Mouse (Mus musculus): ENCODE results near the gene 1110059E24Rik. TPM values are rescaled to one million over a fixed set of nuclear protein-coding genes. Genes with fewer than 3 reads are reported as not detected.

Gene 1110059E24Rik
- polyA plus RNA-seq, 1 experiment from 2014 or later, result 62.9 TPM

- Histone ChIP-seq H3K9me3 (no peaks in the 10 kb centered on the region), H3K36me3 (no peaks in the 10 kb centered on the region), H3K27me3 (replicated peaks) (no peaks in the 10 kb centered on the region), H3K9ac (no peak overlapping the region), H3K27ac (no peak overlapping the region), H3K4me3 (replicated peaks) (no peak overlapping the region), H3K4me1 (replicated peaks) (no peaks in the 10 kb centered on the region), H3K4me2 (replicated peaks) (no peak overlapping the region)
- 95% methylated on average over 1 of the region's 1 CpGs for WGBS
- no peak for ATAC-seq
Measured at GRCm38 (mm10) chr19:21586546-21586945, 66.2 kb downstream of the 1110059E24Rik start.

GRCm38 (mm10) chr19:21585868-21586267 is 66.9 kb downstream of the 1110059E24Rik start:
- H3K4me2 ChIP-seq (replicated peaks), result no peak overlapping the region
- H3K4me3 ChIP-seq (replicated peaks), result no peak overlapping the region
- H3K9ac ChIP-seq, result no peak overlapping the region
- H3K4me1 ChIP-seq (replicated peaks), result no peaks in the 10 kb centered on the region
- H3K27me3 ChIP-seq (replicated peaks), result no peaks in the 10 kb centered on the region
- no peak for ATAC-seq
- no peaks in the 10 kb centered on the region for H3K36me3 ChIP-seq
- no peaks in the 10 kb centered on the region for H3K9me3 ChIP-seq
- H3K27ac ChIP-seq, result no peak overlapping the region
- 84% methylated on average over 2 of the region's 2 CpGs for WGBS

- Histone ChIP-seq H3K4me2 (replicated peaks) (no peak overlapping the region), H3K9ac (no peak overlapping the region), H3K36me3 (no peaks in the 10 kb centered on the region), H3K4me1 (replicated peaks) (no peaks in the 10 kb centered on the region), H3K9me3 (no peaks in the 10 kb centered on the region), H3K27ac (no peak overlapping the region), H3K4me3 (replicated peaks) (no peak overlapping the region), H3K27me3 (replicated peaks) (no peaks in the 10 kb centered on the region)
- WGBS, result 78% methylated on average over 5 of the region's 5 CpGs
- ATAC-seq, result no peak
Measured at GRCm38 (mm10) chr19:21583986-21584385, 68.8 kb downstream of the 1110059E24Rik start.

- no peaks in the 10 kb centered on the region for H3K27me3 ChIP-seq (replicated peaks)
- H3K36me3 ChIP-seq, result no peaks in the 10 kb centered on the region
- H3K9me3 ChIP-seq, result no peaks in the 10 kb centered on the region
- H3K4me3 ChIP-seq (replicated peaks), result no peak overlapping the region
- no peaks in the 10 kb centered on the region for H3K4me1 ChIP-seq (replicated peaks)
- H3K4me2 ChIP-seq (replicated peaks), result no peak overlapping the region
- no peak for ATAC-seq
- 86% methylated on average over 4 of the region's 4 CpGs for WGBS
- H3K9ac ChIP-seq, result no peak overlapping the region
- H3K27ac ChIP-seq, result no peak overlapping the region
Measured at GRCm38 (mm10) chr19:21583523-21583984, 69.2 kb downstream of the 1110059E24Rik start.

- no peak overlapping the region for H3K4me2 ChIP-seq (replicated peaks)
- H3K27me3 ChIP-seq (replicated peaks), result no peaks in the 10 kb centered on the region
- H3K9me3 ChIP-seq, result no peaks in the 10 kb centered on the region
- WGBS, result 53% methylated on average over 6 of the region's 6 CpGs
- H3K9ac ChIP-seq, result no peak overlapping the region
- H3K4me3 ChIP-seq (replicated peaks), result no peak overlapping the region
- H3K27ac ChIP-seq, result no peak overlapping the region
- no peaks in the 10 kb centered on the region for H3K4me1 ChIP-seq (replicated peaks)
- no peak for ATAC-seq
- H3K36me3 ChIP-seq, result no peaks in the 10 kb centered on the region
Measured at GRCm38 (mm10) chr19:21581404-21581803, 71.4 kb downstream of the 1110059E24Rik start.

- H3K9me3 ChIP-seq, result no peaks in the 10 kb centered on the region
- no peak overlapping the region for H3K9ac ChIP-seq
- H3K27me3 ChIP-seq (replicated peaks), result no peaks in the 10 kb centered on the region
- no peak overlapping the region for H3K4me3 ChIP-seq (replicated peaks)
- H3K4me2 ChIP-seq (replicated peaks), result no peak overlapping the region
- no peak for ATAC-seq
- H3K27ac ChIP-seq, result no peak overlapping the region
- H3K4me1 ChIP-seq (replicated peaks), result no peaks in the 10 kb centered on the region
- H3K36me3 ChIP-seq, result no peaks in the 10 kb centered on the region
- WGBS, result 82% methylated on average over 3 of the region's 3 CpGs
Measured at GRCm38 (mm10) chr19:21579896-21580295, 72.9 kb downstream of the 1110059E24Rik start.

- Histone ChIP-seq H3K36me3 (no peaks in the 10 kb centered on the region), H3K4me2 (replicated peaks) (no peak overlapping the region), H3K27ac (no peak overlapping the region), H3K4me3 (replicated peaks) (no peak overlapping the region), H3K9ac (no peak overlapping the region), H3K4me1 (replicated peaks) (no peaks in the 10 kb centered on the region), H3K27me3 (replicated peaks) (no peaks in the 10 kb centered on the region), H3K9me3 (no peaks in the 10 kb centered on the region)
- ATAC-seq, result no peak
- WGBS, result 61% methylated on average over 3 of the region's 3 CpGs
Measured at GRCm38 (mm10) chr19:21577443-21577842, 75.3 kb downstream of the 1110059E24Rik start.

GRCm38 (mm10) chr19:21571986-21572385 is 80.8 kb downstream of the 1110059E24Rik start:
- Histone ChIP-seq H3K4me3 (replicated peaks) (no peak overlapping the region), H3K27ac (no peak overlapping the region), H3K9me3 (no peaks in the 10 kb centered on the region), H3K9ac (no peak overlapping the region), H3K4me2 (replicated peaks) (no peak overlapping the region), H3K27me3 (replicated peaks) (no peaks in the 10 kb centered on the region), H3K4me1 (replicated peaks) (no peaks in the 10 kb centered on the region), H3K36me3 (no peaks in the 10 kb centered on the region)
- no peak for ATAC-seq
- 45% methylated on average over 7 of the region's 7 CpGs for WGBS

- Histone ChIP-seq H3K9ac (no peak overlapping the region), H3K27ac (no peak overlapping the region), H3K4me1 (replicated peaks) (no peaks in the 10 kb centered on the region), H3K4me3 (replicated peaks) (no peak overlapping the region), H3K4me2 (replicated peaks) (no peak overlapping the region), H3K27me3 (replicated peaks) (no peaks in the 10 kb centered on the region), H3K9me3 (no peaks in the 10 kb centered on the region), H3K36me3 (no peaks in the 10 kb centered on the region)
- WGBS, result 36% methylated on average over 16 of the region's 16 CpGs
- peak; percentile 69 for ATAC-seq
Measured at GRCm38 (mm10) chr19:21571223-21571980, 81.4 kb downstream of the 1110059E24Rik start.

- Histone ChIP-seq H3K27ac (no peak overlapping the region), H3K4me1 (replicated peaks) (no peaks in the 10 kb centered on the region), H3K36me3 (no peaks in the 10 kb centered on the region), H3K9me3 (no peaks in the 10 kb centered on the region), H3K27me3 (replicated peaks) (no peaks in the 10 kb centered on the region), H3K4me3 (replicated peaks) (no peak overlapping the region), H3K9ac (no peak overlapping the region), H3K4me2 (replicated peaks) (no peak overlapping the region)
- no peak for ATAC-seq
- 53% methylated on average over 8 of the region's 8 CpGs for WGBS
Measured at GRCm38 (mm10) chr19:21570778-21571177, 82.0 kb downstream of the 1110059E24Rik start.

GRCm38 (mm10) chr19:21568528-21569185 is 84.1 kb downstream of the 1110059E24Rik start:
- 76% methylated on average over 3 of the region's 3 CpGs for WGBS
- no peak for ATAC-seq
- H3K9ac ChIP-seq, result no peak overlapping the region
- no peaks in the 10 kb centered on the region for H3K36me3 ChIP-seq
- H3K9me3 ChIP-seq, result no peaks in the 10 kb centered on the region
- no peak overlapping the region for H3K27ac ChIP-seq
- H3K4me3 ChIP-seq (replicated peaks), result no peak overlapping the region
- no peak overlapping the region for H3K4me2 ChIP-seq (replicated peaks)
- no peaks in the 10 kb centered on the region for H3K27me3 ChIP-seq (replicated peaks)
- no peaks in the 10 kb centered on the region for H3K4me1 ChIP-seq (replicated peaks)

- no peaks in the 10 kb centered on the region for H3K36me3 ChIP-seq
- no peak overlapping the region for H3K4me3 ChIP-seq (replicated peaks)
- H3K4me1 ChIP-seq (replicated peaks), result no peaks in the 10 kb centered on the region
- no peak overlapping the region for H3K4me2 ChIP-seq (replicated peaks)
- 86% methylated on average over 3 of the region's 3 CpGs for WGBS
- no peak for ATAC-seq
- H3K27me3 ChIP-seq (replicated peaks), result no peaks in the 10 kb centered on the region
- H3K27ac ChIP-seq, result no peak overlapping the region
- no peaks in the 10 kb centered on the region for H3K9me3 ChIP-seq
- H3K9ac ChIP-seq, result no peak overlapping the region
Measured at GRCm38 (mm10) chr19:21567933-21568332, 84.8 kb downstream of the 1110059E24Rik start.

GRCm38 (mm10) chr19:21566484-21566883 is 86.3 kb downstream of the 1110059E24Rik start:
- WGBS, result 91% methylated on average over 5 of the region's 5 CpGs
- no peak for ATAC-seq
- H3K9ac ChIP-seq, result no peak overlapping the region
- H3K4me1 ChIP-seq (replicated peaks), result no peaks in the 10 kb centered on the region
- no peaks in the 10 kb centered on the region for H3K36me3 ChIP-seq
- H3K4me3 ChIP-seq (replicated peaks), result no peak overlapping the region
- no peaks in the 10 kb centered on the region for H3K27me3 ChIP-seq (replicated peaks)
- no peaks in the 10 kb centered on the region for H3K9me3 ChIP-seq
- H3K27ac ChIP-seq, result no peak overlapping the region
- no peak overlapping the region for H3K4me2 ChIP-seq (replicated peaks)
